Mouse (Mus musculus) lung, embryonic 15.5 days (tissue): ENCODE measurements around the gene Zfand4. TPM values are rescaled to one million over a fixed set of nuclear protein-coding genes. Genes with fewer than 3 reads are reported as not detected.

Source experiments
- ATAC-seq: fragments of 200-750 bp; cut with Nextera tagmentation; 2 replicates; pipeline ENCODE4 v1.8.0; 2017; ENCODE audit warnings: moderate number of reproducible peaks, borderline replicate concordance; ENCODE audit not compliant: low FRiP score, low TSS enrichment; ENCODE audit errors: extremely low read depth
- H3K27ac ChIP-seq: fragments of 300-500 bp; sonication (generic); 2 replicates; pipeline ENCODE4 v1.5.1; 2015; ENCODE audit warnings: moderate library complexity, mild to moderate bottlenecking, inconsistent platforms
- H3K27me3 ChIP-seq: fragments of 300-500 bp; sonication (generic); 2 replicates; pipeline ENCODE4 v1.6.1; 2015; ENCODE audit warnings: inconsistent platforms
- H3K36me3 ChIP-seq: fragments of 300-500 bp; sonication (generic); 2 replicates; pipeline ENCODE4 v1.6.1; 2015; ENCODE audit warnings: inconsistent platforms
- H3K4me1 ChIP-seq: fragments of 300-500 bp; sonication (generic); 2 replicates; pipeline ENCODE4 v1.6.1; 2015; ENCODE audit warnings: inconsistent platforms
- H3K4me2 ChIP-seq: fragments of 300-500 bp; sonication (generic); 2 replicates; pipeline ENCODE4 v1.6.1; 2015; ENCODE audit warnings: inconsistent platforms, mild to moderate bottlenecking, moderate library complexity
- H3K4me3 ChIP-seq: fragments of 300-500 bp; sonication (generic); 2 replicates; pipeline ENCODE4 v1.5.1; 2015; ENCODE audit warnings: mild to moderate bottlenecking, inconsistent platforms
- H3K9ac ChIP-seq: fragments of 300-500 bp; sonication (generic); 2 replicates; pipeline ENCODE4 v1.6.1; 2015; ENCODE audit warnings: inconsistent platforms
- H3K9me3 ChIP-seq: fragments of 300-500 bp; sonication (generic); 2 replicates; pipeline ENCODE4 v1.6.1; 2016; ENCODE audit warnings: inconsistent platforms
- WGBS: fragments of 180-500 bp; shearing (Covaris S2); methylation state at CpG from one replicate; pipeline ENCODE4 v1.1.7; 2015; 5-methylcytosine and 5-hydroxymethylcytosine counted together
- polyA plus RNA-seq: library from polyadenylated mRNA; unstranded; fragments of >200 nt; fragmentation: Nextera tagmentation; extraction: Ambion mirVana; gene quantifications from 2 replicates; pipeline ENCODE4 v1.2.1, GENCODE M21; 2015

Zfand4 gene
- polyA plus RNA-seq, 1 experiment from 2014 or later: 6.5 TPM

- Histone ChIP-seq H3K36me3 (no peaks in the 10 kb centered on the region), H3K4me2 (no peak overlapping the region), H3K4me1 (no peaks in the 10 kb centered on the region), H3K27ac (no peak overlapping the region), H3K27me3 (no peaks in the 10 kb centered on the region), H3K4me3 (no peak overlapping the region), H3K9ac (no peak overlapping the region), H3K9me3 (no peaks in the 10 kb centered on the region)
- WGBS: 68% methylated on average over 4 of the region's 4 CpGs
- no peak for ATAC-seq
Measured at GRCm38 (mm10) chr6:116356948-116357325, 92.9 kb downstream of the Zfand4 start.

DNA sequence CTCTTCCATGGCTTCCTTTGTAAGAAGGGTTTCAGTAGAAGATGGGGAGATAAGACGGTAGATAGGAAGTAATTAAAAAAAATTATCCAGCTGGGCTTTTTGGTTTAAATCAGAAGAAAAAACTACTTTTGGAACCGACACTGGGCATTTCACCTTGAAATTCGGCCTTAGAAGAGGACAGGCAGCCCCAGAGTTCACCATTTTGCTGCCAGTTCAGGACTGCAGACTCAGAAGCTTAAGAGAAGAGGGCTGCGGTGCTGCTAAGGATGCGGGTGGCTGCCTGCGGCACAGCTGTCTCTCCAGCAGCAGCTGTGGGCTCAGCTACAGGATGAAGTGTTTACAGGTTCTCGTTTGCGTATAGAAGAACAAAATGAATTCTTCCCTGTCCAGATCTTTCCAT, 94.0 kb downstream of the Zfand4 start:
- H3K4me3 ChIP-seq: no peak overlapping the region
- no peaks in the 10 kb centered on the region for H3K36me3 ChIP-seq
- H3K27ac ChIP-seq: no peak overlapping the region
- H3K27me3 ChIP-seq: no peaks in the 10 kb centered on the region
- 51% methylated on average over 8 of the region's 8 CpGs for WGBS
- H3K4me1 ChIP-seq: no peaks in the 10 kb centered on the region
- H3K4me2 ChIP-seq: no peak overlapping the region
- H3K9ac ChIP-seq: no peak overlapping the region
- ATAC-seq: no peak
- no peaks in the 10 kb centered on the region for H3K9me3 ChIP-seq

DNA sequence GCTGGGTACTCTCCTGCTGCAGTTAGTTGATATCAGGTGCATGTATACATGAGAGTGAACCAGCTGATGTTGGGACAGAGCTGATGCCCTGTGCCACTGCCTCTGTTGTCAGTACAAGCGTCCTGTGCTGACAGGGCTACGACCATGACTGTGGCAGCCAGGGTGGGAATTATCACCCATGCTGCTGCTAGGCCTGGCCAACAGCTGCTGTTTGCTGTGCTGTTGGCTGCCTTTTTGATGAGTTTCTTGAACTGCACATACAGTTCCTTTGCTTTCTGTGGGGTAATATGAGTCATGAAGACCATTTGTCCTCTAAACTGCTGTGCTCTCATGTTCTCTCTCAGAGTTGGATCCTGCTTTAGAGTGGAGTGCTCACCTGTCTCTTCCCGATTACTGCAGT, 95.2 kb downstream of the Zfand4 start:
- Histone ChIP-seq H3K36me3 (no peaks in the 10 kb centered on the region), H3K4me1 (no peaks in the 10 kb centered on the region), H3K27me3 (no peaks in the 10 kb centered on the region), H3K27ac (no peak overlapping the region), H3K9ac (no peak overlapping the region), H3K9me3 (no peaks in the 10 kb centered on the region), H3K4me2 (no peak overlapping the region), H3K4me3 (no peak overlapping the region)
- ATAC-seq: no peak
- 87% methylated on average over 3 of the region's 3 CpGs for WGBS

DNA sequence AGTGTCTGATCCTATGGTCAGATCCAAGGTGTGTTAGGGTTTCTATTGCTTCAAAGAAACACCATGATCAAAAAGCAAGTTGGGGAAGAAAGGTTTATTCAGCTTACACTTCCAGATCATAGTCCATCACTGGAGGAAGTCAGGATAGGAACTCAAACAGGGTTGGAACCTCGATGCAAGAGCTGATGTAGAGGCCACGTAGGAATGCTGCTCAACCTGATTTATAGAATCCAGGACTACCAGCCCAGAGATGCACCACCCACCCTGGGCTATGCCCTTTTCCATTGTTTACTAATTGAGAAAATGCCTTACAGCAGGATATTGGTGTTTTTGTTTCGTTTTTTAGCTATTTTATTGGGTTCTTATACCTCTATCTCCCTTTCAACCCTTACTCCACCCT, 97.4 kb downstream of the Zfand4 start:
- Histone ChIP-seq H3K4me3 (no peak overlapping the region), H3K27me3 (no peaks in the 10 kb centered on the region), H3K27ac (no peak overlapping the region), H3K4me2 (no peak overlapping the region), H3K9me3 (no peaks in the 10 kb centered on the region), H3K9ac (no peak overlapping the region), H3K4me1 (no peaks in the 10 kb centered on the region), H3K36me3 (no peaks in the 10 kb centered on the region)
- 79% methylated on average over 3 of the region's 3 CpGs for WGBS
- ATAC-seq: no peak

GRCm38 (mm10) chr6:116361993-116362392, 98.0 kb downstream of the Zfand4 start:
- H3K36me3 ChIP-seq: no peaks in the 10 kb centered on the region
- no peak for ATAC-seq
- no peaks in the 10 kb centered on the region for H3K9me3 ChIP-seq
- H3K9ac ChIP-seq: no peak overlapping the region
- H3K27me3 ChIP-seq: no peaks in the 10 kb centered on the region
- no peak overlapping the region for H3K4me2 ChIP-seq
- H3K4me1 ChIP-seq: no peaks in the 10 kb centered on the region
- no peak overlapping the region for H3K4me3 ChIP-seq
- no peak overlapping the region for H3K27ac ChIP-seq
- 80% methylated on average over 4 of the region's 4 CpGs for WGBS

GRCm38 (mm10) chr6:116367971-116368370, 103.9 kb downstream of the Zfand4 start:
- no peak for ATAC-seq
- H3K4me2 ChIP-seq: no peak overlapping the region
- no peaks in the 10 kb centered on the region for H3K4me1 ChIP-seq
- no peak overlapping the region for H3K9ac ChIP-seq
- 74% methylated on average over 11 of the region's 11 CpGs for WGBS
- no peak overlapping the region for H3K4me3 ChIP-seq
- no peaks in the 10 kb centered on the region for H3K9me3 ChIP-seq
- no peak overlapping the region for H3K27ac ChIP-seq
- H3K27me3 ChIP-seq: no peaks in the 10 kb centered on the region
- no peaks in the 10 kb centered on the region for H3K36me3 ChIP-seq

DNA sequence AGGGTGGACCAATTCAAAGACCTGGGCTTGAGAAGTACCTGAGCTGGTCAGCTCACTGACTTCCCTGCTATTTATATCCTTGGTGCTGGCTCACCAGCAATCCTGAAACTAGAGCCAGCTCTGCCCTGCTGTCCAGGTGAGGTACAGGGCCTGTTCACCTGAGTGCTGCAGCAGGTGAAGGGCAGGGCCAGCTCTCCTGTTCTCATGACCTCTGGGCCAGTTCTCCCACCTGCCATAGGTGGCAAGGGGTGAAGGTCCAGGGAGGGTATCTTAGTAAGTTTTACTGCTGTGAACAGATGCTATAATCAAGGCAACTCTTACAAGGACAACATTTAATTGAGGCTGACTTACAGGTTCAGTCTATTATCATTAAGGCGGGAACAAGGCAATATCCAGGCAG, 105.8 kb downstream of the Zfand4 start:
- no peaks in the 10 kb centered on the region for H3K36me3 ChIP-seq
- no peak overlapping the region for H3K27ac ChIP-seq
- no peaks in the 10 kb centered on the region for H3K27me3 ChIP-seq
- no peak overlapping the region for H3K4me3 ChIP-seq
- no peak for ATAC-seq
- 0 out of 2 replicates have a peak, but pooled peaks cover 3% of the 10 kb centered on the region for H3K4me1 ChIP-seq
- H3K4me2 ChIP-seq: no peak overlapping the region
- WGBS: 94% methylated on average over 1 of the region's 1 CpGs
- no peak overlapping the region for H3K9ac ChIP-seq
- H3K9me3 ChIP-seq: no peaks in the 10 kb centered on the region

GRCm38 (mm10) chr6:116370216-116370976, 106.4 kb downstream of the Zfand4 start:
- Histone ChIP-seq H3K9ac (no peak overlapping the region), H3K4me3 (no peak overlapping the region), H3K4me1 (0 out of 2 replicates have a peak, but pooled peaks cover 3% of the 10 kb centered on the region), H3K27ac (no peak overlapping the region), H3K9me3 (no peaks in the 10 kb centered on the region), H3K27me3 (no peaks in the 10 kb centered on the region), H3K36me3 (no peaks in the 10 kb centered on the region), H3K4me2 (no peak overlapping the region)
- ATAC-seq: peak; percentile 65
- WGBS: 71% methylated on average over 6 of the region's 6 CpGs

- Histone ChIP-seq H3K4me3 (no peak overlapping the region), H3K4me2 (no peak overlapping the region), H3K9me3 (no peaks in the 10 kb centered on the region), H3K36me3 (no peaks in the 10 kb centered on the region), H3K27me3 (no peaks in the 10 kb centered on the region), H3K27ac (no peak overlapping the region), H3K9ac (no peak overlapping the region), H3K4me1 (0 out of 2 replicates have a peak, but pooled peaks cover 3% of the 10 kb centered on the region)
- peak; percentile 46; the same call in 1 of the 2 replicates for ATAC-seq
- WGBS: 87% methylated on average over 3 of the region's 3 CpGs
Measured at GRCm38 (mm10) chr6:116371500-116371899, 107.5 kb downstream of the Zfand4 start.

GRCm38 (mm10) chr6:116374136-116374535, 110.1 kb downstream of the Zfand4 start:
- Histone ChIP-seq H3K4me1 (0 out of 2 replicates have a peak, but pooled peaks cover 3% of the 10 kb centered on the region), H3K9ac (no peak overlapping the region), H3K4me3 (no peak overlapping the region), H3K27ac (no peak overlapping the region), H3K36me3 (0 out of 2 replicates have a peak, but pooled peaks cover 5% of the 10 kb centered on the region), H3K4me2 (no peak overlapping the region), H3K9me3 (no peaks in the 10 kb centered on the region), H3K27me3 (no peaks in the 10 kb centered on the region)
- no peak for ATAC-seq
- WGBS: 56% methylated on average over 1 of the region's 1 CpGs

- Histone ChIP-seq H3K27ac (no peak overlapping the region), H3K36me3 (0 out of 2 replicates have a peak, but pooled peaks cover 5% of the 10 kb centered on the region), H3K4me3 (no peak overlapping the region), H3K27me3 (no peaks in the 10 kb centered on the region), H3K4me2 (no peak overlapping the region), H3K9me3 (no peaks in the 10 kb centered on the region), H3K9ac (no peak overlapping the region), H3K4me1 (0 out of 2 replicates have a peak, but pooled peaks cover 3% of the 10 kb centered on the region)
- ATAC-seq: no peak
Measured at GRCm38 (mm10) chr6:116374618-116375017, 110.6 kb downstream of the Zfand4 start.

GRCm38 (mm10) chr6:116378892-116379291, 114.9 kb downstream of the Zfand4 start:
- no peak for ATAC-seq
- 86% methylated on average over 7 of the region's 7 CpGs for WGBS
- Histone ChIP-seq H3K9me3 (no peaks in the 10 kb centered on the region), H3K4me2 (no peak overlapping the region), H3K36me3 (0 out of 2 replicates have a peak, but pooled peaks cover 5% of the 10 kb centered on the region), H3K9ac (no peak overlapping the region), H3K27ac (no peak overlapping the region), H3K4me3 (no peak overlapping the region), H3K27me3 (no peaks in the 10 kb centered on the region), H3K4me1 (peaks cover 8% of the 10 kb centered on the region; the same call in 1 of the 2 replicates)
